Mouse (Mus musculus) cerebellum, adult 2 months (tissue): Measurements from ENCODE around the gene Gm49721. TPM values are rescaled to one million over a fixed set of nuclear protein-coding genes. Genes with fewer than 3 reads are reported as not detected.

Experiments
- polyA plus RNA-seq: library from polyadenylated mRNA; depleted of rRNA; stranded (reverse); fragments of >200 nt; gene quantifications from 2 replicates; pipeline ENCODE4 v1.2.3, GENCODE M21; 2012; rRNA removed

Gm49721 gene
- polyA plus RNA-seq, 1 experiment = 1.5 TPM

Other genes starting within 250 kb of the Gm49721 start
- 12.1 and 16.1 TPM in 2 replicates for gene Ezr, start 196.1 kb upstream of the Gm49721 start, polyA plus RNA-seq
- 15.7 and 16.7 TPM in 2 replicates for gene Rsph3b, start 30.2 kb upstream of the Gm49721 start, polyA plus RNA-seq
- gene Tagap1, start 17.7 kb upstream of the Gm49721 start, polyA plus RNA-seq = 35.8 and 38.7 TPM in 2 replicates
- gene Rnaset2b, start 8.3 kb upstream of the Gm49721 start, polyA plus RNA-seq = 77.2 and 83.7 TPM in 2 replicates
- gene Gm1604a, start 46.7 kb downstream of the Gm49721 start, polyA plus RNA-seq = 0.33 and 0.68 TPM in 2 replicates
- 20.6 and 23.4 TPM in 2 replicates for gene Rps6ka2, start 191.2 kb downstream of the Gm49721 start, polyA plus RNA-seq